Mouse (Mus musculus): ENCODE measurements around the gene Nfe2l1. TPM values are rescaled to one million over a fixed set of nuclear protein-coding genes. Genes with fewer than 3 reads are reported as not detected.

The Nfe2l1 gene
- polyA plus RNA-seq, 1 experiment from 2014 or later = 31.6 TPM

- Histone ChIP-seq H3K36me3 (ENCODE audit: control insufficient read depth, insufficient read depth) (peaks cover 34% of the 10 kb centered on the region), H3K9me3 (ENCODE audit: control insufficient read depth) (no peaks in the 10 kb centered on the region), H3K4me2 (replicated peaks; ENCODE audit: low read depth) (no peak overlapping the region), H3K27me3 (replicated peaks; ENCODE audit: control insufficient read depth, insufficient read depth, low read length) (no peaks in the 10 kb centered on the region), H3K9ac (ENCODE audit: low read depth, low read length) (no peak overlapping the region), H3K27ac (ENCODE audit: low read depth, low read length) (no peak overlapping the region), H3K4me3 (ENCODE audit: low read depth, low read length) (no peak overlapping the region), H3K4me1 (replicated peaks; ENCODE audit: control insufficient read depth, insufficient read depth, low read length) (peaks cover 2% of the 10 kb centered on the region; the same call in 1 of the 2 replicates)
- WGBS = 86% methylated on average over 8 of the region's 8 CpGs
- TF ChIP-seq CTCF (IDR thresholded peaks at IDR 0.05; ENCODE audit: low read depth) = no peak
- no peak for ATAC-seq
These were observed 54.7 kb downstream of the Nfe2l1 start for GRCm38 (mm10) chr11:96775063-96775462.

- Histone ChIP-seq H3K4me3 (ENCODE audit: low read depth, low read length) (no peak overlapping the region), H3K27ac (ENCODE audit: low read depth, low read length) (no peak overlapping the region), H3K9me3 (ENCODE audit: control insufficient read depth) (no peaks in the 10 kb centered on the region), H3K4me2 (replicated peaks; ENCODE audit: low read depth) (no peak overlapping the region), H3K36me3 (ENCODE audit: control insufficient read depth, insufficient read depth) (peaks cover 37% of the 10 kb centered on the region), H3K27me3 (replicated peaks; ENCODE audit: control insufficient read depth, insufficient read depth, low read length) (no peaks in the 10 kb centered on the region), H3K9ac (ENCODE audit: low read depth, low read length) (no peak overlapping the region), H3K4me1 (replicated peaks; ENCODE audit: control insufficient read depth, insufficient read depth, low read length) (peaks cover 2% of the 10 kb centered on the region; the same call in 1 of the 2 replicates)
- no peak for ATAC-seq
- TF ChIP-seq CTCF (IDR thresholded peaks at IDR 0.05; ENCODE audit: low read depth) = peak; percentile 54
- WGBS = 82% methylated on average over 3 of the region's 3 CpGs
These were observed 55.2 kb downstream of the Nfe2l1 start for GRCm38 (mm10) chr11:96774536-96774935.

- ATAC-seq = no peak
- H3K9ac ChIP-seq (ENCODE audit: low read depth, low read length) = no peak overlapping the region
- no peaks in the 10 kb centered on the region for H3K9me3 ChIP-seq (ENCODE audit: control insufficient read depth)
- H3K4me2 ChIP-seq (replicated peaks; ENCODE audit: low read depth) = no peak overlapping the region
- no peak for TF ChIP-seq CTCF (IDR thresholded peaks at IDR 0.05; ENCODE audit: low read depth)
- H3K27ac ChIP-seq (ENCODE audit: low read depth, low read length) = no peak overlapping the region
- H3K4me1 ChIP-seq (replicated peaks; ENCODE audit: control insufficient read depth, insufficient read depth, low read length) = peaks cover 2% of the 10 kb centered on the region; the same call in 1 of the 2 replicates
- peaks cover 57% of the 10 kb centered on the region for H3K36me3 ChIP-seq (ENCODE audit: control insufficient read depth, insufficient read depth)
- H3K27me3 ChIP-seq (replicated peaks; ENCODE audit: control insufficient read depth, insufficient read depth, low read length) = no peaks in the 10 kb centered on the region
- 89% methylated on average over 9 of the region's 9 CpGs for WGBS
- no peak overlapping the region for H3K4me3 ChIP-seq (ENCODE audit: low read depth, low read length)
These were observed 57.4 kb downstream of the Nfe2l1 start for GRCm38 (mm10) chr11:96772413-96772812.

- H3K4me2 ChIP-seq (replicated peaks; ENCODE audit: low read depth) = no peak overlapping the region
- 93% methylated on average over 9 of the region's 9 CpGs for WGBS
- no peak overlapping the region for H3K27ac ChIP-seq (ENCODE audit: low read depth, low read length)
- H3K27me3 ChIP-seq (replicated peaks; ENCODE audit: control insufficient read depth, insufficient read depth, low read length) = no peaks in the 10 kb centered on the region
- no peak for ATAC-seq
- no peaks in the 10 kb centered on the region for H3K9me3 ChIP-seq (ENCODE audit: control insufficient read depth)
- no peak overlapping the region for H3K4me3 ChIP-seq (ENCODE audit: low read depth, low read length)
- TF ChIP-seq CTCF (IDR thresholded peaks at IDR 0.05; ENCODE audit: low read depth) = no peak
- no peak overlapping the region for H3K9ac ChIP-seq (ENCODE audit: low read depth, low read length)
- 0 out of 2 replicates have a peak, but pooled peaks cover 2% of the 10 kb centered on the region for H3K4me1 ChIP-seq (replicated peaks; ENCODE audit: control insufficient read depth, insufficient read depth, low read length)
- H3K36me3 ChIP-seq (ENCODE audit: control insufficient read depth, insufficient read depth) = peaks cover 57% of the 10 kb centered on the region
These were observed 58.3 kb downstream of the Nfe2l1 start for GRCm38 (mm10) chr11:96771274-96771975.

DNA sequence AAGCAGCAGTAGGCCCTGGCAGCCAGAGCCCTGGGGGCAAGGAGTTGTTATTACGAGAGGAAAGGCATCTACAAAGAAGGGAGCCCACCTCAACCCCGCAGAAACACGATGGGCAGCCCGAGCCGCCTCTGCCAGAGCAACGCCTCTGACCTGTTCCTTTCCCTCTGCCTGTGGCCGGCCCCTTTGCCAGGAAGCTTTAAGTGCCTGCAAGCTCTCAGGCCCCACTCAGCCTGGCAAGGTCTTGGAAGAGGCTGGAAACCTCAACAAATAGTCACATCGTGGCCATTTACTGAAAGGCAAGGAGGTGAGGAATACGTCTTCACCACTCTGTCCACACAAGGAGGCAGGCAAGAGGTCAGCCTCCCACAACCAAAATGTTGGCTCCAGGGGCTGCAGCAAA lies 61.5 kb downstream of the Nfe2l1 start:
- TF ChIP-seq CTCF (IDR thresholded peaks at IDR 0.05; ENCODE audit: low read depth) = no peak
- no peak overlapping the region for H3K9ac ChIP-seq (ENCODE audit: low read depth, low read length)
- no peak overlapping the region for H3K27ac ChIP-seq (ENCODE audit: low read depth, low read length)
- H3K4me2 ChIP-seq (replicated peaks; ENCODE audit: low read depth) = no peak overlapping the region
- WGBS = 67% methylated on average over 9 of the region's 9 CpGs
- no peaks in the 10 kb centered on the region for H3K27me3 ChIP-seq (replicated peaks; ENCODE audit: control insufficient read depth, insufficient read depth, low read length)
- no peak overlapping the region for H3K4me3 ChIP-seq (ENCODE audit: low read depth, low read length)
- no peaks in the 10 kb centered on the region for H3K9me3 ChIP-seq (ENCODE audit: control insufficient read depth)
- H3K36me3 ChIP-seq (ENCODE audit: control insufficient read depth, insufficient read depth) = peaks cover 52% of the 10 kb centered on the region
- ATAC-seq = no peak
- no peaks in the 10 kb centered on the region for H3K4me1 ChIP-seq (replicated peaks; ENCODE audit: control insufficient read depth, insufficient read depth, low read length)

MicroRNA genes within 50 kb of the gene (microRNA counts, 519-probe panel; counts per million panel counts)
- 4,860 counts per million, percentile 82 among the panel's probes with 10 or more counts for microRNA mmu-miR-152

Small RNA genes within 50 kb of the gene (microRNA-seq; reads per million reads assigned to microRNA genes)
- gene Mir152 = 179 reads per million, percentile 55 among the genes with 10 or more reads in this experiment

Other genes with a start within 250 kb of the Nfe2l1 start
- gene Snx11, start 52.4 kb downstream of the Nfe2l1 start, polyA plus RNA-seq (2015; fragmentation: Nextera tagmentation; extraction: Ambion mirVana) = 12.0 and 15.0 TPM in 2 replicates
- gene Cbx1, start 40.8 kb downstream of the Nfe2l1 start, polyA plus RNA-seq (2015; fragmentation: Nextera tagmentation; extraction: Ambion mirVana) = 39.3 and 41.6 TPM in 2 replicates
- gene Copz2, start 19.9 kb upstream of the Nfe2l1 start, polyA plus RNA-seq (2015; fragmentation: Nextera tagmentation; extraction: Ambion mirVana) = 46.8 and 47.6 TPM in 2 replicates
- gene Cdk5rap3, start 86.5 kb upstream of the Nfe2l1 start, polyA plus RNA-seq (2015; fragmentation: Nextera tagmentation; extraction: Ambion mirVana) = 64.1 and 68.9 TPM in 2 replicates
- 138 and 141 TPM in 2 replicates for gene Prr15l, start 98.1 kb upstream of the Nfe2l1 start, polyA plus RNA-seq (2015; fragmentation: Nextera tagmentation; extraction: Ambion mirVana)
- gene Pnpo, start 114.0 kb upstream of the Nfe2l1 start, polyA plus RNA-seq (2015; fragmentation: Nextera tagmentation; extraction: Ambion mirVana) = 145 and 158 TPM in 2 replicates
- 7.7 and 8.2 TPM in 2 replicates for gene Sp2, start 153.0 kb upstream of the Nfe2l1 start, polyA plus RNA-seq (2015; fragmentation: Nextera tagmentation; extraction: Ambion mirVana)
- 0.04 TPM in 1 of 2 replicates, not detected in the other for gene Sp6, start 183.4 kb upstream of the Nfe2l1 start, polyA plus RNA-seq (2015; fragmentation: Nextera tagmentation; extraction: Ambion mirVana)
- gene Scrn2, start 200.0 kb upstream of the Nfe2l1 start, polyA plus RNA-seq (2015; fragmentation: Nextera tagmentation; extraction: Ambion mirVana) = 24.1 and 24.5 TPM in 2 replicates
- 0.17 and 0.18 TPM in 2 replicates for gene Lrrc46, start 211.4 kb upstream of the Nfe2l1 start, polyA plus RNA-seq (2015; fragmentation: Nextera tagmentation; extraction: Ambion mirVana)
- gene Mrpl10, start 211.6 kb upstream of the Nfe2l1 start, polyA plus RNA-seq (2015; fragmentation: Nextera tagmentation; extraction: Ambion mirVana) = 50.7 and 50.8 TPM in 2 replicates
- 10.6 and 12.0 TPM in 2 replicates for gene Osbpl7, start 220.7 kb upstream of the Nfe2l1 start, polyA plus RNA-seq (2015; fragmentation: Nextera tagmentation; extraction: Ambion mirVana)